Mouse (Mus musculus): ENCODE data around the gene Scgb1b24. TPM values are rescaled to one million over a fixed set of nuclear protein-coding genes. Genes with fewer than 3 reads are reported as not detected.

The Scgb1b24 gene
- polyA plus RNA-seq (2014; fragmentation: Nextera tagmentation; extraction: Ambion mirVana) = not detected in 2 replicates

DNA sequence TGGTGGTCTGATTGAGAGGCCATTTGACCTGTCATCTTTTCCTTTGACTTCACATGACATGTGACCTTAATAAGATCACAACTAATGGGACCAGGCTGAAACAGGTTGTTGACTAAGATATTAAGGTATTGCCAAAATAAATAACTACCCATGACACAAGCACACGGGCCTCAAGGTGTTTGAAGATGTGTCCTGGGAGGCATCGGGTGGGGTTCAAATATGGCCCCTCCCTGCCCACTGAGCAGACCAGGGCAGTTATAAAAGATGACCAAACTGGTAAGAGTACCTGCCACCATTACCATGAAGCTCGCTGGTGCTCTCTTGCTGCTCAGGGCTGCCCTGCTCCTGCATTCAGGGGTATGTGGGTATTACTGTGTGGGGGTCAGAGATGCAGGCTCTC, at the start of gene Scgb1b24:
Gene Scgb1b24, plus strand, starts transcription at position 301 of the 400 bp plus-strand sequence.
- Histone ChIP-seq H3K4me2 (replicated peaks; ENCODE audit: low read depth, low read length) (no peak within 1 kb of the TSS), H3K9me3 (ENCODE audit: control insufficient read depth, low read depth, low read length) (peaks cover 18% of the 10 kb centered on the region; the same call in 1 of the 2 replicates), H3K36me3 (ENCODE audit: control insufficient read depth, insufficient read depth, low read length) (no peaks in the 10 kb centered on the region), H3K4me1 (ENCODE audit: control insufficient read depth, insufficient read depth, low read length) (no peaks in the 10 kb centered on the region), H3K9ac (replicated peaks; ENCODE audit: low read depth, low read length) (no peak within 1 kb of the TSS), H3K27ac (ENCODE audit: low read length) (no peak within 1 kb of the TSS), H3K4me3 (ENCODE audit: low read depth, low read length) (no peak within 1 kb of the TSS), H3K27me3 (ENCODE audit: control insufficient read depth, insufficient read depth, low read length) (no peaks in the 10 kb centered on the region)
- no peak for ATAC-seq (ENCODE audit: insufficient number of reproducible peaks, insufficient read depth, low FRiP score, low read depth)
- WGBS = 73% methylated on average over 3 of the region's 3 CpGs

DNA sequence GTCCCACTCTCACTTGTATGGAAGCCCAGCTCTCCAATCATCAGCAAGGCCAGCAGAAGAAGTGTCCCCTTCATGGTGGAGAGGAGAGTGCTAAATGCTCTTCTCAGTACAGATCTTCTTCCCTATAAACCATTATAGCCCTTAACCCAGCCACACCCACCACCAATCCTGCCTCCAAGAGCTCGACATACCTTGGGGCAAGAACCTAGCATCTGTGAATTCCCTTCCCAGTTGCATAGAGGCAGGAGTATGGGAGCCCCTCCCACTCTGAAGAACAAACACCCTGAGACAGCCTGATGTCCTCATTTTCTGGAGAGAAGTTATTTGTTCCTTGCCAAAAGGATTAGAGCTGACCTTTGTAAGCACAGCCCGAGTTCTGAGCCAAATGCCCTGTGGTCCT, 4.4 kb upstream of the Scgb1b24 start, which contains the start of gene Scgb2b24:
Gene Scgb2b24, minus strand, starts transcription at position 101 of the 400 bp plus-strand sequence.
- Histone ChIP-seq H3K27me3 (ENCODE audit: control insufficient read depth, insufficient read depth, low read length) (no peaks in the 10 kb centered on the region), H3K9ac (replicated peaks; ENCODE audit: low read depth, low read length) (no peak within 1 kb of the TSS), H3K4me1 (ENCODE audit: control insufficient read depth, insufficient read depth, low read length) (no peaks in the 10 kb centered on the region), H3K4me3 (ENCODE audit: low read depth, low read length) (no peak within 1 kb of the TSS), H3K9me3 (ENCODE audit: control insufficient read depth, low read depth, low read length) (peaks cover 34% of the 10 kb centered on the region; the same call in 1 of the 2 replicates), H3K27ac (ENCODE audit: low read length) (no peak within 1 kb of the TSS), H3K4me2 (replicated peaks; ENCODE audit: low read depth, low read length) (no peak within 1 kb of the TSS), H3K36me3 (ENCODE audit: control insufficient read depth, insufficient read depth, low read length) (no peaks in the 10 kb centered on the region)
- 74% methylated on average over 2 of the region's 2 CpGs for WGBS
- ATAC-seq (ENCODE audit: insufficient number of reproducible peaks, insufficient read depth, low FRiP score, low read depth) = no peak

Other genes starting within 250 kb of the Scgb1b24 start
- not detected in 2 replicates for gene Scgb2b21, start 223.3 kb upstream of the Scgb1b24 start, polyA plus RNA-seq (2014; fragmentation: Nextera tagmentation; extraction: Ambion mirVana)
- gene Scgb2b24, start 4.5 kb upstream of the Scgb1b24 start, polyA plus RNA-seq (2014; fragmentation: Nextera tagmentation; extraction: Ambion mirVana) = not detected in 2 replicates
- not detected in 2 replicates for gene Scgb2b26, start 201.2 kb downstream of the Scgb1b24 start, polyA plus RNA-seq (2014; fragmentation: Nextera tagmentation; extraction: Ambion mirVana)